Mouse (Mus musculus): ENCODE data around the gene Mbnl1. TPM values are rescaled to one million over a fixed set of nuclear protein-coding genes. Genes with fewer than 3 reads are reported as not detected.

Mbnl1 gene
- polyA plus RNA-seq, 1 experiment from 2014 or later = 49.9 TPM

DNA sequence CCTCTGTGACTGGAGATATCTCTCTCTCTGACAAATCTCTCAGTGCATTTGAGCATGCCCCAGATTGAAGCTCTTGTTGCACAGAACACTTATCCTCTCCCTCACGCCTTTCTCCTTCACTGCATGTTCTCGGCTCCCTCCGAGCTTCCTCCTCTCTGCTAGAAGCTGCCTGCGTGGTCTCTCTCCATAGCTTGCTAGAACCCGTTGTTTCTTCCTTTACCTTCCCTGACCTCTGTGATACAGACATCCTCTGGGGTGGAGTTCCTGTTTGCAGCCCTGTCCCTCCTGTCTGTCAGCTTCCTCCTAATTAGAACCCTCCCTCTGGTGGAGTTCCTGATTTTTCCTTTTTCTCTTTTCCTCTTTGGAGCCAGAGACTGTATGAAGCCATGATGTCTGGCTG, 108.1 kb downstream of the Mbnl1 start:
- no peak for ATAC-seq (ENCODE audit: low FRiP score)

DNA sequence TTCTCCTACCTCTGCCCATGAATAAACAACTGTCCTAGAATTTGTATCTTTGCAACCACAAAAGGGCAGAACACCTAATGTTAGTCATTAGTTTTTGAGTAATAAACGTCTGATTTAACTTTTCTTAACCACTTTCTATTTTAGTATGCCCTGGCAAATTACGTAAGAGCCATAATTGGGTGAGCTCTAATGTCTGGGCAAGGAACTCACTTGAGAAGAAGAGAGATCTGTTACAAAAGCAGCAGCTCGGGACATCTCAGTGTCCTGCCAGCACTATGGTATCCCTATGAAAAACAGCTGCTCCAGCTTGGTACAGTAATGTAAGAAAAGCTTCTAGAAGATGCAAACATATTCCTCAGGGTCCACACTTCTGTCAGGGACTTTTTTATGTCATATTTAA, 109.5 kb downstream of the Mbnl1 start:
- no peak overlapping the region for H3K4me2 ChIP-seq
- no peak for ATAC-seq (ENCODE audit: low FRiP score)
- no peaks in the 10 kb centered on the region for H3K27me3 ChIP-seq
- no peaks in the 10 kb centered on the region for H3K36me3 ChIP-seq
- H3K9me3 ChIP-seq = no peaks in the 10 kb centered on the region
- 63% methylated on average over 3 of the region's 3 CpGs for WGBS
- H3K4me3 ChIP-seq = no peak overlapping the region
- peaks cover 31% of the 10 kb centered on the region for H3K4me1 ChIP-seq (replicated peaks)
- no peak overlapping the region for H3K27ac ChIP-seq
- H3K9ac ChIP-seq = no peak overlapping the region

More for the DNA sequence above, 108.1 kb downstream of the Mbnl1 start:
- Histone ChIP-seq H3K27me3 (no peaks in the 10 kb centered on the region), H3K9ac (no peak overlapping the region), H3K4me3 (no peak overlapping the region), H3K4me2 (no peak overlapping the region), H3K27ac (no peak overlapping the region), H3K36me3 (no peaks in the 10 kb centered on the region), H3K9me3 (no peaks in the 10 kb centered on the region), H3K4me1 (replicated peaks) (peaks cover 39% of the 10 kb centered on the region)
- 56% methylated on average over 5 of the region's 5 CpGs for WGBS

GRCm38 (mm10) chr3:60582620-60583019, 110.0 kb downstream of the Mbnl1 start:
- Histone ChIP-seq H3K4me1 (replicated peaks) (peaks cover 30% of the 10 kb centered on the region), H3K27me3 (no peaks in the 10 kb centered on the region), H3K9me3 (no peaks in the 10 kb centered on the region), H3K36me3 (no peaks in the 10 kb centered on the region), H3K9ac (no peak overlapping the region), H3K27ac (0 out of 2 replicates have a peak overlapping the region, but pooled peaks have one; percentile 6), H3K4me2 (no peak overlapping the region), H3K4me3 (no peak overlapping the region)
- ATAC-seq (ENCODE audit: low FRiP score) = no peak
- 51% methylated on average over 1 of the region's 1 CpGs for WGBS

DNA sequence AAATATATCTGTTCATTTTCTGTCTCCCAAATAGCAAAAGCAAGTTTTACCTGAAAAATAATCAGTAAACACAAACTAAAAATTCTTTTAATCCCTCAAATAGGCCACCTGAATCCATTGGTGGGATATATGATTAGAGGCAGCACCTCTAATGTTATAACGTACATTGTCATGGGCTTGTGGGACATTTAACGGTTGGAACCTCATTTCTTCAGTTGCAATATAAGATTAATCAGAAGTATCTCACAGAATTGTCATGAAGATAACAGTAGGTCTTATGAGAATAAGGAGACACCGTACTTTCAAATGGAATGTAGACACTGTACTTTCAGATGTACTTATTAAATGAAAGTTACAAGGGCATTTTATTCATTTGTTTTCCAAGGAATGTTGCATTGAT, 112.1 kb downstream of the Mbnl1 start:
- Histone ChIP-seq H3K9ac (no peak overlapping the region), H3K4me2 (no peak overlapping the region), H3K9me3 (no peaks in the 10 kb centered on the region), H3K27ac (no peak overlapping the region), H3K36me3 (no peaks in the 10 kb centered on the region), H3K27me3 (no peaks in the 10 kb centered on the region), H3K4me3 (no peak overlapping the region), H3K4me1 (replicated peaks) (peaks cover 30% of the 10 kb centered on the region)
- WGBS = 89% methylated on average over 3 of the region's 3 CpGs
- ATAC-seq (ENCODE audit: low FRiP score) = no peak

DNA sequence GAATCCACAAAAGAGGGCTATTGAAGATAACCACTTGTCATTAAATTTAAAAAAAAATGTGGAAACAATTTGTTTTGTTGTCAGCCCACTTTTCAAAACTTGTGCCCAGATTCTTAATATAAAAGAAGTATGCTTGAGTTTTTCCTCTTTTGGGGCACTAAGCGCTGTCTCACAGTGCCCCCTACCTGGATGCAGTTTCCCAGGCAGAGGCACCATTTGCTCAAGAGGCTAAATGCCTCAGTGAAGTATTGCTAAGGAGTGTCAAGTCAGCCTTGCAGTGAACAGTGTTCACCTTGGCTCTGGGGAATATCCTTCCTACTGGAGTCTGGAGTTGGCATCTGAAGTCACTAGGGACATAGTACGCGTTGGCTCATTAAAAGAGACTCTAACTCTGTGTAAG, 113.4 kb downstream of the Mbnl1 start:
- Histone ChIP-seq H3K27me3 (no peaks in the 10 kb centered on the region), H3K4me2 (no peak overlapping the region), H3K4me1 (replicated peaks) (peaks cover 29% of the 10 kb centered on the region), H3K36me3 (no peaks in the 10 kb centered on the region), H3K27ac (no peak overlapping the region), H3K9me3 (no peaks in the 10 kb centered on the region), H3K9ac (no peak overlapping the region), H3K4me3 (no peak overlapping the region)
- no peak for ATAC-seq (ENCODE audit: low FRiP score)
- 85% methylated on average over 3 of the region's 3 CpGs for WGBS

- 0 out of 2 replicates have a peak, but pooled peaks have one; percentile 49 for ATAC-seq (ENCODE audit: low FRiP score)
These were observed 114.5 kb downstream of the Mbnl1 start for GRCm38 (mm10) chr3:60587149-60587548.

DNA sequence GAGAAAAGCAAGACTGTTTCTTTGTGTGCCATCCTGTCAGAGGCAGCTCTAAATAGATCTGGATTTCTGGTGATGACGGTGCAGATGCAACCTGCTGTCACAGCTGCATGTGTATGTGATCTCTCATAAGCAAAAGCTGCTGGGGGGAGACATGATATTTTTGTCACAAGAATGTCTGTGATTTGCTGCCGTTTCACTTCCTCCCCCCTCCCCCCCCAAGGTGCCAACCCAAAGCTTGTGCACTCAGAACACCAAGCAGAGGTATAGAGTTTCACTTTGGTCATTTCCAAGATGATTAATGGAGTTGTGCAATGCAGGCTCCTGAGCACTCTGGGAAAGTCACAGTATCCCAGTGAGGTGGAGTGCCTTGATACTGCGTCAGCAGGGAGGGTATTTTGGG, 116.7 kb downstream of the Mbnl1 start:
- Histone ChIP-seq H3K36me3 (no peaks in the 10 kb centered on the region), H3K4me1 (replicated peaks) (peaks cover 16% of the 10 kb centered on the region), H3K9me3 (no peaks in the 10 kb centered on the region), H3K4me2 (no peak overlapping the region), H3K27ac (no peak overlapping the region), H3K4me3 (no peak overlapping the region), H3K27me3 (no peaks in the 10 kb centered on the region), H3K9ac (no peak overlapping the region)
- WGBS = 82% methylated on average over 3 of the region's 3 CpGs
- ATAC-seq (ENCODE audit: low FRiP score) = no peak

More at GRCm38 (mm10) chr3:60587149-60587548, 114.5 kb downstream of the Mbnl1 start:
- Histone ChIP-seq H3K36me3 (no peaks in the 10 kb centered on the region), H3K27me3 (no peaks in the 10 kb centered on the region), H3K4me3 (no peak overlapping the region), H3K4me2 (no peak overlapping the region), H3K9ac (no peak overlapping the region), H3K4me1 (replicated peaks) (peaks cover 27% of the 10 kb centered on the region), H3K27ac (peak overlapping the region; percentile 36; the same call in 1 of the 2 replicates), H3K9me3 (no peaks in the 10 kb centered on the region)
- 57% methylated on average over 4 of the region's 4 CpGs for WGBS

- H3K4me1 ChIP-seq (replicated peaks) = peaks cover 3% of the 10 kb centered on the region; the same call in 1 of the 2 replicates
- H3K27me3 ChIP-seq = no peaks in the 10 kb centered on the region
- no peak overlapping the region for H3K4me2 ChIP-seq
- ATAC-seq (ENCODE audit: low FRiP score) = no peak
- no peaks in the 10 kb centered on the region for H3K9me3 ChIP-seq
- no peaks in the 10 kb centered on the region for H3K36me3 ChIP-seq
- H3K9ac ChIP-seq = no peak overlapping the region
- 94% methylated on average over 10 of the region's 10 CpGs for WGBS
- no peak overlapping the region for H3K27ac ChIP-seq
- H3K4me3 ChIP-seq = no peak overlapping the region
These were observed 123.0 kb downstream of the Mbnl1 start for GRCm38 (mm10) chr3:60595606-60596005.

GRCm38 (mm10) chr3:60596985-60597384, 124.4 kb downstream of the Mbnl1 start:
- WGBS = 77% methylated on average over 4 of the region's 4 CpGs
- H3K9ac ChIP-seq = no peak overlapping the region

GRCm38 (mm10) chr3:60601686-60602085, 129.1 kb downstream of the Mbnl1 start:
- 0 out of 2 replicates have a peak, but pooled peaks cover 9% of the 10 kb centered on the region for H3K4me1 ChIP-seq (replicated peaks)
- no peaks in the 10 kb centered on the region for H3K27me3 ChIP-seq
- WGBS = 22% methylated on average over 4 of the region's 4 CpGs
- H3K4me3 ChIP-seq = no peak overlapping the region
- ATAC-seq (ENCODE audit: low FRiP score) = peak; percentile 57; the same call in 1 of the 2 replicates
- no peak overlapping the region for H3K4me2 ChIP-seq
- no peak overlapping the region for H3K9ac ChIP-seq
- H3K36me3 ChIP-seq = no peaks in the 10 kb centered on the region
- no peak overlapping the region for H3K27ac ChIP-seq
- no peaks in the 10 kb centered on the region for H3K9me3 ChIP-seq

More at GRCm38 (mm10) chr3:60596985-60597384, 124.4 kb downstream of the Mbnl1 start:
- Histone ChIP-seq H3K9me3 (no peaks in the 10 kb centered on the region), H3K4me2 (no peak overlapping the region), H3K4me3 (no peak overlapping the region), H3K27ac (no peak overlapping the region), H3K4me1 (replicated peaks) (no peaks in the 10 kb centered on the region), H3K36me3 (no peaks in the 10 kb centered on the region), H3K27me3 (no peaks in the 10 kb centered on the region)
- no peak for ATAC-seq (ENCODE audit: low FRiP score)

DNA sequence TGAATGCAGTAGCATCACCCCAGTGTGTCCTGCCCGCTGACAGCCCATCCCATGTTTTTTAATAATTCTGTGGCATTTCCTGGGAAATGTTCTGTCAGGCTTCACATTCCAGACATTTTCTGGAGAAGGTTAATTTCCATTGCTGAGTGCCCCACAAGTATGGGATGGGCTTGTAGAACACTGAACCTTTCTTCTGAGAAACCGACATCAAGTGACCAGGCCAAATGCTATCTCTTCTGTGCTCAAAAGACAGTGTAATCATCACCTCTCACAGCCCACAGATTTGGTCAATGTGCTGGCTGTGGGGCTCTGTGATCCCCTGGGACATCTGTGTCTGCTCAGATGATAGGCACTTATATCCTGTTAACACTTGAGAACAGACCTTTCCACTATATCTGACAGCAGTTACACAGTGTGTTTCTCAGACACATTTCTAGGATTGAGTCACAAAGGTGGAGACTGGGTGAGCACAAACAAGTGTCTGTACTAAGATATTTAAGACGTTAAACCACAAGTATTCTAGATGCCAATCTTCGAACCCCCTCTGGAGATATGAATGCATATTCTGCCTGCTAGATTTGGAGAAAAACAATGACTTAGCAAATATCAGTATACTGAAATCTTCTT, 130.4 kb downstream of the Mbnl1 start:
- Histone ChIP-seq H3K9me3 (no peaks in the 10 kb centered on the region), H3K27ac (no peak overlapping the region), H3K9ac (no peak overlapping the region), H3K27me3 (no peaks in the 10 kb centered on the region), H3K4me2 (no peak overlapping the region), H3K4me1 (replicated peaks) (0 out of 2 replicates have a peak, but pooled peaks cover 9% of the 10 kb centered on the region), H3K36me3 (no peaks in the 10 kb centered on the region), H3K4me3 (no peak overlapping the region)
- 89% methylated on average over 4 of the region's 4 CpGs for WGBS
- ATAC-seq (ENCODE audit: low FRiP score) = no peak

GRCm38 (mm10) chr3:60603637-60604036, 131.0 kb downstream of the Mbnl1 start:
- Histone ChIP-seq H3K27me3 (no peaks in the 10 kb centered on the region), H3K9me3 (no peaks in the 10 kb centered on the region), H3K27ac (no peak overlapping the region), H3K4me1 (replicated peaks) (0 out of 2 replicates have a peak, but pooled peaks cover 9% of the 10 kb centered on the region), H3K36me3 (no peaks in the 10 kb centered on the region), H3K4me3 (no peak overlapping the region), H3K4me2 (no peak overlapping the region), H3K9ac (no peak overlapping the region)
- ATAC-seq (ENCODE audit: low FRiP score) = no peak
- WGBS = 92% methylated on average over 4 of the region's 4 CpGs

DNA sequence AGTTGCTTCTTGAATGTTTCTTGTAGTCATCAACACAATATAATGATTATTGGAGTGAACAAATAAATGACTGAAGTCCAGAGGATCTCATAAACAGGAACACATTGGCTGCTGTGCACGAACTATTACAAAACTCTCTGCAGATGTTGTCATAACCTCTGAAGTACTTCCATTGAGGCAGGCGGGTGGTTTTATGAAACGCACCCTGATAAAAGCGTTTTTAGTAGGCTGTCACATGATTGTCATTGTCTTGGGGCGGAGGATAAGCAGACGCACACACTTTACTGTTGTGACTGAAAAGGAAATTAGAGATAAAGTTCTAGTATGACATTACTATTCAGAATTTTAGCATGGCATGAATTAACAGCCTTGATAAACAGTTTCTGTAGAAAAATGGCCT, 131.6 kb downstream of the Mbnl1 start:
- Histone ChIP-seq H3K27me3 (no peaks in the 10 kb centered on the region), H3K27ac (no peak overlapping the region), H3K9me3 (no peaks in the 10 kb centered on the region), H3K36me3 (no peaks in the 10 kb centered on the region), H3K9ac (no peak overlapping the region), H3K4me1 (replicated peaks) (0 out of 2 replicates have a peak, but pooled peaks cover 9% of the 10 kb centered on the region), H3K4me2 (no peak overlapping the region), H3K4me3 (no peak overlapping the region)
- no peak for ATAC-seq (ENCODE audit: low FRiP score)
- 87% methylated on average over 6 of the region's 6 CpGs for WGBS
